Mouse (Mus musculus) MEL (cell line): ENCODE data around the gene Rpa1.

ENCODE experiments used
- CTCF ChIP-seq, 3 experiments: IDR thresholded peaks in 2 of 3; conservative IDR thresholded peaks in 1 of 3; 2 replicates each; pipeline ENCODE4 v1.5.1; 2011 to 2012; ENCODE audit warnings: low read length in 3 of 3, low read depth in 2 of 3, mild to moderate bottlenecking in 2 of 3, improper control_type of control experiment in 1 of 3, inconsistent platforms in 1 of 3, mixed read lengths in 1 of 3, moderate library complexity in 1 of 3; ENCODE audit not compliant: control insufficient read depth in 1 of 3, insufficient read depth in 1 of 3, poor library complexity in 1 of 3, severe bottlenecking in 1 of 3
- GATA1 ChIP-seq: IDR thresholded peaks from 2 replicates; pipeline ENCODE4 v1.6.1; 2011; ENCODE audit warnings: low read depth, low read length, improper control_type of control experiment
- MAZ ChIP-seq: IDR thresholded peaks from 2 replicates; pipeline ENCODE4 v1.6.1; 2012; ENCODE audit warnings: low read depth, mild to moderate bottlenecking, inconsistent platforms, low read length, improper control_type of control experiment
- MYB ChIP-seq: IDR thresholded peaks from 2 replicates; pipeline ENCODE4 v1.6.1; 2011; ENCODE audit warnings: mild to moderate bottlenecking, low read depth, low read length, improper control_type of control experiment
- MYC ChIP-seq: IDR thresholded peaks from 2 replicates; pipeline ENCODE4 v1.6.1; 2011; ENCODE audit warnings: low read depth, mild to moderate bottlenecking, low read length, improper control_type of control experiment, moderate library complexity
- POLR2A ChIP-seq, 2 experiments: IDR thresholded peaks; 2 replicates each; pipeline ENCODE4 v1.6.1; 2011 to 2012; ENCODE audit warnings: low read length in 2 of 2, mild to moderate bottlenecking in 2 of 2, control low read depth in 1 of 2, improper control_type of control experiment in 1 of 2, low read depth in 1 of 2, moderate library complexity in 1 of 2; ENCODE audit not compliant: control insufficient read depth in 1 of 2, insufficient read depth in 1 of 2, poor library complexity in 1 of 2
- RCOR1 ChIP-seq: IDR thresholded peaks from 2 replicates; pipeline ENCODE4 v1.6.1; 2012; ENCODE audit warnings: low read depth, mild to moderate bottlenecking, inconsistent platforms, low read length, improper control_type of control experiment
- UBTF ChIP-seq: IDR thresholded peaks from 2 replicates; pipeline ENCODE4 v1.6.1; 2012; ENCODE audit warnings: low read depth, mild to moderate bottlenecking, inconsistent platforms, low read length, improper control_type of control experiment, moderate library complexity, borderline replicate concordance; ENCODE audit not compliant: insufficient read depth
- USF1 ChIP-seq: IDR thresholded peaks from 2 replicates; pipeline ENCODE4 v1.6.1; 2014; ENCODE audit warnings: low read depth, mild to moderate bottlenecking, inconsistent platforms, low read length, improper control_type of control experiment, moderate library complexity
- ZKSCAN1 ChIP-seq: IDR thresholded peaks from 2 replicates; pipeline ENCODE4 v1.6.1; 2012; ENCODE audit warnings: low read depth, mild to moderate bottlenecking, inconsistent platforms, low read length, improper control_type of control experiment, moderate library complexity
- ZMIZ1 ChIP-seq: IDR thresholded peaks from 2 replicates; pipeline ENCODE4 v1.6.1; 2012; ENCODE audit warnings: low read depth, mild to moderate bottlenecking, inconsistent platforms, low read length, improper control_type of control experiment, moderate library complexity

GRCm38 (mm10) chr11:75251006-75251512 lies 97.1 kb downstream of the Rpa1 start:
- TF ChIP-seq RCOR1 (no peak), CTCF (IDR thresholded peaks at IDR 0.05 in 2 of 3, conservative IDR thresholded peaks at IDR 0.05 in 1 of 3; ENCODE audit: control insufficient read depth in 1 of 3, insufficient read depth in 1 of 3, low read depth in 2 of 3, low read length in 3 of 3, poor library complexity in 1 of 3, severe bottlenecking in 1 of 3) (no peak), POLR2A (IDR thresholded peaks at IDR 0.05; ENCODE audit: control insufficient read depth in 1 of 2, insufficient read depth in 1 of 2, low read depth in 1 of 2, low read length in 2 of 2, poor library complexity in 1 of 2) (no peak), GATA1 (no peak), UBTF (no peak), USF1 (no peak), ZKSCAN1 (no peak), MAZ (no peak), MYB (no peak), ZMIZ1 (no peak), MYC (no peak)
